Mouse (Mus musculus): ENCODE measurements around the gene Rsf1. TPM values are rescaled to one million over a fixed set of nuclear protein-coding genes. Genes with fewer than 3 reads are reported as not detected.

Rsf1 gene
- polyA plus RNA-seq, 1 experiment = 4.6 TPM

DNA sequence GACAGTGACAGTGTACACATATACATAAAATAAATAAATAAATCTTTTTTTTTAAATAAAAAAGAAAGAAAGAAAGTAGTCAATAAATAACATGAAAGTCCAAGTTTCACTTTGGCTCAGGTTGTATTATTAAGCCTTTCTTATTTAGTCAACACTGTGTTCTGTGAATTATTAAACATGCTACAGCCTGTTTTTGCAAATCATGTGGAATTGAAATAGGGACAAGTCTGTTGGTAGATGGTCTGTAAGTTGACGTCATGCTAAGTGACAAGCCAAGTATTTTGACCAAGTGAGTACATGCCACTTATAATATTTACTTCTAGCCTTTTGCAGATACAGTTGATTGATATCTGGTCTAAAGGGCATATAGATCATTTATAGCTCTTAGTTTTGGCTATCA, 43.0 kb downstream of the Rsf1 start:
- Histone ChIP-seq H3K36me3 (ENCODE audit: control insufficient read depth, insufficient read depth, low read length) (peaks cover 11% of the 10 kb centered on the region), H3K27ac (ENCODE audit: control insufficient read depth, insufficient read depth, low read length) (no peak overlapping the region), H3K27me3 (ENCODE audit: control insufficient read depth, insufficient read depth, low read length) (no peaks in the 10 kb centered on the region), H3K4me1 (replicated peaks; ENCODE audit: control insufficient read depth, insufficient read depth, low read length) (no peaks in the 10 kb centered on the region), H3K4me3 (ENCODE audit: control insufficient read depth, insufficient read depth, low read length) (no peak overlapping the region)
- TF ChIP-seq POLR2A (IDR thresholded peaks at IDR 0.05; ENCODE audit: control insufficient read depth, extremely low read depth, insufficient read depth, low read length, poor library complexity) = no peak
- TF ChIP-seq CTCF (IDR thresholded peaks at IDR 0.05; ENCODE audit: borderline replicate concordance, control insufficient read depth, extremely low read depth, insufficient read depth, low read length, poor library complexity) = no peak
- DNase-seq = no peak
- WGBS = 95% methylated on average over 1 of the region's 1 CpGs

DNA sequence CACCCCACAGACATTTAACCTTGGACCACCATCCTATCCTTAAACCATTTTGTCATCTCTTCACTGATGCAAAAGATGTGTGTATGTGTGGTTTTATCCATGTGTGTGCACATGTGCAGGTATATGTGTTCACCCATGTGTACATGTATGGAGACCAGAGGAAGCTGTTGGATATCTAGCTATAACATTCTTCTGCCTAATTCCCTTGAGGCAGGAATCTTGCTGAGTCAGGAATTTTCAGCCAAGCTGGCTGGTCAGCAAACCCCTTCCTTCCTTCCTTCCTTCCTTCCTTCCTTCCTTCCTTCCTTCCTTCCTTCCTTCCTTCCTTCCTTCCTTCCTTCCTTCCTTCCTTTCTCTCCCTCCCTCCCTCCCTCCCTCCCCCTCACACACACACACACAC, 43.7 kb downstream of the Rsf1 start:
- TF ChIP-seq CTCF (IDR thresholded peaks at IDR 0.05; ENCODE audit: borderline replicate concordance, control insufficient read depth, extremely low read depth, insufficient read depth, low read length, poor library complexity) = no peak
- TF ChIP-seq POLR2A (IDR thresholded peaks at IDR 0.05; ENCODE audit: control insufficient read depth, extremely low read depth, insufficient read depth, low read length, poor library complexity) = no peak
- H3K36me3 ChIP-seq (ENCODE audit: control insufficient read depth, insufficient read depth, low read length) = peaks cover 4% of the 10 kb centered on the region
- no peaks in the 10 kb centered on the region for H3K4me1 ChIP-seq (replicated peaks; ENCODE audit: control insufficient read depth, insufficient read depth, low read length)
- no peak overlapping the region for H3K27ac ChIP-seq (ENCODE audit: control insufficient read depth, insufficient read depth, low read length)
- H3K27me3 ChIP-seq (ENCODE audit: control insufficient read depth, insufficient read depth, low read length) = no peaks in the 10 kb centered on the region
- H3K4me3 ChIP-seq (ENCODE audit: control insufficient read depth, insufficient read depth, low read length) = no peak overlapping the region
- DNase-seq = no peak

DNA sequence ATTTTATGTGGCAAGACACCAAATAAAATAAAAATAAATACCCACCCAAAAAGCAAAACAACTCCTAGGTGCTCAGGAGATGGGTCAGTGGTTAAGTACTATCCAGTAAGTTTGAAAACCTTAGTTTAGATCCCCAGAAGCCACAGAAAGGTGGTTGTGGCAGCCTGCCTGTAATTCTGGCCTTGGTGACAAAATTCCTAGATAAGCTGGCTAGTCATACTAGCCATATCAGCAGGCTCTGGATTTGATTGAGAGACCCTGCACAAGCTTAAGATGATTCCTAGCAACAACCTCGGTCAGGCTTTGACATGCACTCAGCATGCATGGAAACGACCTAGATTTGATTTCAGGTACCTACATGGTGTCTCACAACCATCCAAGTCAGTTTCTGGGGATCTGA, 49.7 kb downstream of the Rsf1 start:
- WGBS = 90% methylated on average over 2 of the region's 2 CpGs
- Histone ChIP-seq H3K4me3 (ENCODE audit: control insufficient read depth, insufficient read depth, low read length) (no peak overlapping the region), H3K36me3 (ENCODE audit: control insufficient read depth, insufficient read depth, low read length) (no peaks in the 10 kb centered on the region), H3K4me1 (replicated peaks; ENCODE audit: control insufficient read depth, insufficient read depth, low read length) (no peaks in the 10 kb centered on the region), H3K27me3 (ENCODE audit: control insufficient read depth, insufficient read depth, low read length) (no peaks in the 10 kb centered on the region), H3K27ac (ENCODE audit: control insufficient read depth, insufficient read depth, low read length) (no peak overlapping the region)
- no peak for DNase-seq
- no peak for TF ChIP-seq POLR2A (IDR thresholded peaks at IDR 0.05; ENCODE audit: control insufficient read depth, extremely low read depth, insufficient read depth, low read length, poor library complexity)
- TF ChIP-seq CTCF (IDR thresholded peaks at IDR 0.05; ENCODE audit: borderline replicate concordance, control insufficient read depth, extremely low read depth, insufficient read depth, low read length, poor library complexity) = no peak

DNA sequence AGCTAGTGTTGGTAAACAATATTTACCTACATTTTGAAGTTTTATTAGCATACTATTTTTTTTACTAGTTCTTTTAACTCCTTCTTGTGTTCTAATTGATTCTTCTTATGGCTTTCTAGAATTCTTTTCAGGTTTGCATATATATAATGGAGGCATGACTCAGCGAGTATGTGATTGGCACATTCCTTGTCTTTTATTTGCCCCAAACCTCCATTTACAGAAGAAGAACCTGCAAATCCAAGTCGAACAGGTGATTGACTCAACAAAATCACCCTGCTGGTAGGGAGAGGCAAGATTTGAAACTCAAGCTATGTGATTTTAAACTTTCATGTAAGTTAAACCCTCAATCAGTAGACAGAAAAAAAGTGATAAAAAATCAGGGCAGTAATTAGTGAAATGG, 51.6 kb downstream of the Rsf1 start:
- TF ChIP-seq CTCF (IDR thresholded peaks at IDR 0.05; ENCODE audit: borderline replicate concordance, control insufficient read depth, extremely low read depth, insufficient read depth, low read length, poor library complexity) = no peak
- no peak for TF ChIP-seq POLR2A (IDR thresholded peaks at IDR 0.05; ENCODE audit: control insufficient read depth, extremely low read depth, insufficient read depth, low read length, poor library complexity)
- Histone ChIP-seq H3K4me3 (ENCODE audit: control insufficient read depth, insufficient read depth, low read length) (no peak overlapping the region), H3K27ac (ENCODE audit: control insufficient read depth, insufficient read depth, low read length) (no peak overlapping the region), H3K4me1 (replicated peaks; ENCODE audit: control insufficient read depth, insufficient read depth, low read length) (no peaks in the 10 kb centered on the region), H3K36me3 (ENCODE audit: control insufficient read depth, insufficient read depth, low read length) (no peaks in the 10 kb centered on the region), H3K27me3 (ENCODE audit: control insufficient read depth, insufficient read depth, low read length) (no peaks in the 10 kb centered on the region)
- DNase-seq = no peak
- WGBS = 94% methylated on average over 2 of the region's 2 CpGs

DNA sequence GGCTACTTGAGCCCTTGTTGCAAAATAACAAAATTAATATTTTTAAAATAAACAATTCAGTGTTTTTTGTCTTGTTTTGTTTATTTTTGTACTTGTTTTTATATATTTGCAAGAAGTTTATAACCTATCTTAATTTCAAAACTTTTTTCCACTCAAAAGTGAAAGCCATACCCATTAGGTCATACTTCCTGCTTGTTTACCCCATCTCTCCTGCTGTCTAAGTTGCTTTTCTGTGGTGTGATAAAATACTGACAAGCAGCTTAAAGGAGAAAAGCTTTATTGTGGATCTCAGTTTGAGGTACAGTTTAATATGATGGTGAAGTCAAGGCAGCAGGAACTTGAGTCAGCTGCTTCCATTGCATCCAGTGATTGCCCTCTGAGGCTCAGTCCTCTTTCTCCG, 53.2 kb downstream of the Rsf1 start:
- TF ChIP-seq CTCF (IDR thresholded peaks at IDR 0.05; ENCODE audit: borderline replicate concordance, control insufficient read depth, extremely low read depth, insufficient read depth, low read length, poor library complexity) (no peak), POLR2A (IDR thresholded peaks at IDR 0.05; ENCODE audit: control insufficient read depth, extremely low read depth, insufficient read depth, low read length, poor library complexity) (no peak)
- Histone ChIP-seq H3K27me3 (ENCODE audit: control insufficient read depth, insufficient read depth, low read length) (no peaks in the 10 kb centered on the region), H3K27ac (ENCODE audit: control insufficient read depth, insufficient read depth, low read length) (no peak overlapping the region), H3K36me3 (ENCODE audit: control insufficient read depth, insufficient read depth, low read length) (peaks cover 4% of the 10 kb centered on the region; the same call in 1 of the 2 replicates), H3K4me1 (replicated peaks; ENCODE audit: control insufficient read depth, insufficient read depth, low read length) (no peaks in the 10 kb centered on the region), H3K4me3 (ENCODE audit: control insufficient read depth, insufficient read depth, low read length) (no peak overlapping the region)
- 89% methylated on average over 1 of the region's 1 CpGs for WGBS
- no peak for DNase-seq

DNA sequence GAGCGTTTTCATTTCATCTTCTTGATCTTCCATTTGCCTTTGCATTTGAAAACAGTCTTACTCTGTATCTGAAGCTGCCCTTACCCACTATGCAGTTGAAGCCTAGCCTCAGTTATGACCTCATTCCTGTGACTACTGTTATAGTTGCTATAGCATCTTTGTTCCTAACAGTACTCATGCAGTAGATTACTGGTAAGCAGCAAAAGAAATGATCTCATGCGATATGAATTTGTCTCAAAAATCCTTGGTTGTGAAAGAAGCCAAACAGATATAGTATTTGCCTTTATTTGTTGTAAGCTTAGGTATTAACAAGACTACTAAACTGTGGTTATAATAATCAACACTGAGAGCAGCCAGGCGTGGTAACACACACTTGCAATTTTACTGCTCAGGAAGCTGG, 65.4 kb downstream of the Rsf1 start:
- Histone ChIP-seq H3K4me3 (ENCODE audit: control insufficient read depth, insufficient read depth, low read length) (no peak overlapping the region), H3K4me1 (replicated peaks; ENCODE audit: control insufficient read depth, insufficient read depth, low read length) (no peaks in the 10 kb centered on the region), H3K27me3 (ENCODE audit: control insufficient read depth, insufficient read depth, low read length) (no peaks in the 10 kb centered on the region), H3K27ac (ENCODE audit: control insufficient read depth, insufficient read depth, low read length) (no peak overlapping the region), H3K36me3 (ENCODE audit: control insufficient read depth, insufficient read depth, low read length) (no peaks in the 10 kb centered on the region)
- WGBS = 94% methylated on average over 3 of the region's 3 CpGs
- DNase-seq = no peak
- TF ChIP-seq POLR2A (IDR thresholded peaks at IDR 0.05; ENCODE audit: control insufficient read depth, extremely low read depth, insufficient read depth, low read length, poor library complexity) (no peak), CTCF (IDR thresholded peaks at IDR 0.05; ENCODE audit: borderline replicate concordance, control insufficient read depth, extremely low read depth, insufficient read depth, low read length, poor library complexity) (no peak)

DNA sequence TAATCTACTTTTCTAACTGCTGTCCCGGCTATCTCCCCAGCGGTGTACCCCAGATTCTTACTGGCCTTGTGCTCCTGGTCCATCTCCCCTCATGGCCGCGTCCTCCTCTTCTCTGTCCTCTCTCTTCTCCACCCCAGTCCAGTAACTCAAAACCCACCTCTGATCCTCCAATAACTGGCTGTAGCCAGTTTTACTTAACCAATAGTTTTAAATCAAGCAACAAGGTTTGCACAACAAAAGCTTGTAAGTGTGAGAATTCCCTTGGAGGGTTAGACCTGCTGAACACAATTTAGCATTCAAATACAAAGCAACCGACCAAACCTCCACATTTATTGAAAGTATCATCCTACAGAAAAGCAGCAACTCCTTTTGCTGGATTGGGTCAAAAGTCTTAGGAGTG, 68.0 kb downstream of the Rsf1 start:
- TF ChIP-seq POLR2A (IDR thresholded peaks at IDR 0.05; ENCODE audit: control insufficient read depth, extremely low read depth, insufficient read depth, low read length, poor library complexity) (no peak), CTCF (IDR thresholded peaks at IDR 0.05; ENCODE audit: borderline replicate concordance, control insufficient read depth, extremely low read depth, insufficient read depth, low read length, poor library complexity) (no peak)
- Histone ChIP-seq H3K27me3 (ENCODE audit: control insufficient read depth, insufficient read depth, low read length) (no peaks in the 10 kb centered on the region), H3K27ac (ENCODE audit: control insufficient read depth, insufficient read depth, low read length) (no peak overlapping the region), H3K4me1 (replicated peaks; ENCODE audit: control insufficient read depth, insufficient read depth, low read length) (no peaks in the 10 kb centered on the region), H3K36me3 (ENCODE audit: control insufficient read depth, insufficient read depth, low read length) (no peaks in the 10 kb centered on the region; the same call in 1 of the 2 replicates), H3K4me3 (ENCODE audit: control insufficient read depth, insufficient read depth, low read length) (no peak overlapping the region)
- WGBS = 97% methylated on average over 5 of the region's 5 CpGs
- DNase-seq = no peak
